1 mouse cellular context compared by ENCODE assay signal in genomic region chr4:97837724-97838123, GRCm38 (mm10).
TF ChIP-seq lines count a peak whose summit lies in the region.

No protein-coding gene starts in this region.

TF ChIP-seq in MEL, 35 proteins besides CTCF, POLR2A, EP300 and RAD21:
- no peak for TF ChIP-seq GABPA (IDR thresholded peaks at IDR 0.05; ENCODE audit: low read depth, low read length)
- no peak for TF ChIP-seq ZMIZ1 (IDR thresholded peaks at IDR 0.05; ENCODE audit: low read depth, low read length)
- no peak for TF ChIP-seq SIN3A (IDR thresholded peaks at IDR 0.05; ENCODE audit: low read length)
- no peak for TF ChIP-seq ZNF384 (IDR thresholded peaks at IDR 0.05; ENCODE audit: low read depth, low read length)
- TF ChIP-seq ZC3H11A (IDR thresholded peaks at IDR 0.05; ENCODE audit: low read depth, low read length) = no peak
- TF ChIP-seq HCFC1 (IDR thresholded peaks at IDR 0.05; ENCODE audit: low read depth, low read length) = no peak
- TF ChIP-seq MAX (IDR thresholded peaks at IDR 0.05; ENCODE audit: low read length) = no peak
- TF ChIP-seq ZKSCAN1 (IDR thresholded peaks at IDR 0.05; ENCODE audit: low read depth, low read length) = no peak
- no peak for TF ChIP-seq USF1 (IDR thresholded peaks at IDR 0.05; ENCODE audit: low read depth, low read length)
- TF ChIP-seq USF2 (IDR thresholded peaks at IDR 0.05; ENCODE audit: borderline replicate concordance in 1 of 2, insufficient read depth in 1 of 2, low read depth in 1 of 2, low read length in 2 of 2) = no peak
- TF ChIP-seq BHLHE40 (IDR thresholded peaks at IDR 0.05; ENCODE audit: borderline replicate concordance, low read depth, low read length) = no peak
- TF ChIP-seq ETS1 (IDR thresholded peaks at IDR 0.05; ENCODE audit: low read depth, low read length) = no peak
- TF ChIP-seq TBP (IDR thresholded peaks at IDR 0.05; ENCODE audit: low read depth, low read length) = no peak
- no peak for TF ChIP-seq ELF1 (IDR thresholded peaks at IDR 0.05; ENCODE audit: low read depth, low read length)
- no peak for TF ChIP-seq UBTF (IDR thresholded peaks at IDR 0.05; ENCODE audit: borderline replicate concordance, insufficient read depth, low read depth, low read length)
- TF ChIP-seq MYC (IDR thresholded peaks at IDR 0.05; ENCODE audit: low read depth, low read length) = no peak
- TF ChIP-seq TAL1 (IDR thresholded peaks at IDR 0.05; ENCODE audit: low read length) = no peak
- TF ChIP-seq RCOR1 (IDR thresholded peaks at IDR 0.05; ENCODE audit: low read depth, low read length) = no peak
- no peak for TF ChIP-seq NRF1 (IDR thresholded peaks at IDR 0.05; ENCODE audit: insufficient read depth, low read depth, low read length, poor library complexity, severe bottlenecking)
